Mouse (Mus musculus) fibroblast of lung, adult 2 months (primary cell): ENCODE results near the gene Ggt5.

ENCODE experiments used
- DNase-seq: peaks from one replicate; pipeline ENCODE4 v3.0.0-alpha.2; 2011; ENCODE audit warnings: low read depth

The Ggt5 gene

DNA sequence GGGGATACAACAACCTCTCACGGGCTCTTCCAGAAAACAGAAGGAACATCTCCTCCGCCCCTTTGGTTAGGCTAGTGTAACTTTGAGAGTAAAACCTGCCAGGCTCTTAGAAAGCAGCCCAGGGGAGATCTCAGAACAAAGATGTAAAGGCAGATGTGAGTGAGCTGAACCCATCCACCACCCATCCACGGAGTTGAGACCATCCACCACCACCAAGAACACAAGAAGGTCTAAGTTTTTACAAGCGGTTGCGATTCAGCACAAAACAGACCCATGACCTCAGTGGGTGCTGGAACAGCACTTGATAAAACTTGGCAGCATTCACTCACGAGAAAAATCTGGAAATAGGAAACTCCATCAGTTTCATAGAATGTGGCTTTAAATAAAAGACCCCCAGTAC lies 36.8 kb downstream of the Ggt5 start:
- DNase-seq = no peak

DNA sequence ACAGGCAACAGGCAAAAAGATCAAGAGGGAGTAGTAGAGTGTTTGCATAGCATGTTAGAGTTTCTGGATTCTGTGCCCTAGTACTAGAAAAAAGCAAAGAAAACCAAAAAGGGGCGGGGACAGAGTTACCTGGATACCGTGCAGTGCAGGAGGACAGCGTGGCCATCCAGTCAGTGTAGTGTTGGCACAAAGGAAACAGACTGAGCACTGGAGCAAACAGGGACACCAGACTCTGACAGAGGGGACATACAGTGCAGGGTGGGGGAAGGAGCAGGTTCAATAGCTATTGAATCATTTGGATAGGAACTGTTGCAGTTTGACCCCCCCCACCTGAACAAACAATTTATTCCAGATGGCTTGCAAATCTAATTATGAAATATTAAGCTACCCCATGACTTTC lies 37.9 kb downstream of the Ggt5 start:
- DNase-seq = no peak

DNA sequence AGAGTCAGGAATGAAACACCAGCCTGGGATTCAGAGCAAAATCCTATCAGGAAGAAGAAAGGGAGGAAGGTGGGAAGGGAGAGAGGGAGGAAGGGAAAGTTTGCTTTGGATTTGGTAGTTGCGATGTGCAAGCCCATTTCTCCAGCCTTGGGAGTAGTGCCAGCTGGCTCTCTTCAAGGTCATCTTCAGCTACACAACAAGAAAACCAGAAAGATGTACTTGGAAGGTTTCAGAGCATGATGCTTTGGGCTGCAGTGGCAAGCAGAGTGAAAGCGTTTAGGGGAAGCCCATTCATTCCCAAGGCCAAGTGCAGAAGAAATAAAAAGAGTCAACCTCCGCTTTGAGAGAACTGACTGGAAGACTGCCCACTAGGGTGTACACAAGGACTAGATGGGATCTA lies 38.4 kb downstream of the Ggt5 start:
- no peak for DNase-seq

DNA sequence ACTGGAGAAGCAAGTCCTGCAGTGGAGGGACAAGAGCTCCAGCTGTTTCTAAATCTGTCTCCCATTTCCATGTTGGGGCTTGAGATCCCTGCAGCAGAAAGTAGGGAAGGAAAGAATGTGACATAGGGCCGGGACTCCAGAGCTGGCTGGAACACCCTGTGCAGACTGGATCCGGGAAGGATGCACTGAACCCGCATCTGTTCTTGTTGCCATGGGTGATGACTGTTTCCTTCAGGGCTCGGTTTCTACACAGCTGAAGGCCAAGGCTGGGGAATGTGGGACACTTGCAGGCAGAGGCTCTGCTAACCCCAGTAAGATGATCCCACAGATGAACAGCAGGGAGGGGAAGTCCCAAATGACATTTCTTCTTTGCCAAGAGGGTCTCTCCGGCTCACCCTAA lies 43.5 kb downstream of the Ggt5 start:
- DNase-seq = no peak

DNA sequence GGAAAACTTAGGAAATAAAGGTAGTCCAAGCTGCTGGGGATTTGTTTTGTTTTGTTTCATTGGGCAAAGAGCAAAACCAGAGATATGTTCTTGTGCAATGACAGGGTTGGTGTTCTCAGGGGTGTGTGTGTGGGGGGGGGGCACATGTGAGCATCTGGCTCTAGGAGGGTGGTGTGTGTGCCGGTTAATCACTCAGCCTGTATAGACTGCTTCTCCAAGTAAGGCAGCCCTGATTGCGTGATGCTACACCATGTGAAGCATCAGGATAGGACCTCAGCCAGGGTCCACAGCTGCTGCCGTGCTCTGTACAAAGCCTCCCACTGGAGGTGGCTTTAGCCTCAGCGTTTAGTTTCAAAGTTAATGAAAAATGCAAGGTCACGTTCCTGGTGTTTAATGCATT lies 43.9 kb downstream of the Ggt5 start:
- peak; percentile 43 for DNase-seq

DNA sequence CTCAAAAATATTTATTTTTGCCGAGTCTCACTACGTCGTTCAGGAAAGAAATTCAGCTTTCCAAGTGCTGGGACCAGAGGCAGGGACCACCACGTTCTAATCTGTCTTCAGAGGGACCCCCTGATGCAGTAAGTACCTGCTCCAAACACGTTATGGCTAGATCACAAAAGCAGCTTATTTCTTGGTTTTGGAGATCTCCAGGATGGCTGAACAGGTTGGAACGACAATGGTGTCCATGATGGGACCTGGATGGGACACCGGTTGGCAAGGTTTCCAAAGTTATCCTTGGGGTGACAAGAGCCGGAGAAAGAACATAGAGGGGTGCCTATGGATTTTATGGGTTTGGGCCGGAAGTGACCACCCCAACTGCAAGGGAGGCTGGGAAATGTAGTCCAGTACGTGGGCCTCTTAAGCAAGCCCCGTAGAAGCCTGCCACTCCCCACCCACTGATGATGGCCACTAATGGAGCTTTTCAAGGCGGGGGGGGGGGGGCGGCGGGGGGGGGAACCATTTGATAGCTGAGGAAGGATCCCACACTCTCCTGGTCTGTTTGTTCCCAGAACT lies 44.5 kb downstream of the Ggt5 start:
- DNase-seq = no peak

DNA sequence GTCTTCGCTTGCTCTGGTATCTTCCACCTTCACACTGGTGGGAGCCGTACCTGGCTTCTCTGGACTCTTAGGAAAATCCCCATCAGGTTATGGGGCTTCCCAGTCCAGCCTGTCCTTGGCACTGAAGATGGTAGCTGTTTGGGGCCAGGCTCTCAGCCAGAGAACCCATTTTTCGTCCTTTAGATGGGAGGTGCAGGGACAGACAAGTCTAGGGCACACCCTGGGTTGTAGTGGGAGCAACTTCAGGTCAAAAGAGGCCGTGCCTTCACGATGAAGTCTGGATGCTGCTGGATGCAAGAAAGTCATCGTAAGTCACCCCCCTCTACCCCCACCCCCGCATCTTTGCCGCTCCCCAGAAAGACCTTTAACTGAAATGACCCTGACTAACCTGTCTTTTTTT lies 45.5 kb downstream of the Ggt5 start:
- DNase-seq = no peak

DNA sequence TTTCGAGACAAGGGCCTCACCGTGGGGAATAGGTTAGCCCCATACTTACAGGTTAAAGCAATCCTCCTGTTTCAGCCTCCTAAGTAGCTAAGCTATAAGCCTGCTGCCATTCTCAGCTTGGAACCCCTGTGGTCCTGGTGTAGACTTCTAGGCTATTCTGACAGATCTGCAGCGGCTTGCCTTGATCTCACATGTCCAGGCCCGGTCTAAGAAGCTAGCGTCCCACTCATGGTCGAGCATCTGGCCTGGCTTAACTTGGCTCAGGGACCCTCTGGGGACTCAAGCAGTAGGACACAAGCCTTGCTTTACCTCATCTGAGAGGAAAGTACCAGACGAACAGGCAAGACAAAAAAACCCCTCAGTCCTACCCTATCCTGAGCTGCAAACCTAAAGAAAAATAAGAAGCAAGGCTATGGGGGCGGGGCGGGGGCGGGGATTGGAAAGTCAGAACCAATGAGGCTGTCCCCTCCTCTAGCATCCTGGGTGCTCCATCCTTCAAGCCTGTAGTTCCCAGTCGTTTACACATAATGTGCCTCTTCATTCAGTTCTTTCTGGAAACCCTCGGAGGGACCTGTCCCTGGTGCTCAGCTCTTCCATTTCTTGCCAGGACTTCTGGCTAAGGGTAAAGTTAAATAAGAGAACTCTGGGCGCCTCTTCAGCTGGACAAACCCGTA lies 46.0 kb downstream of the Ggt5 start:
- no peak for DNase-seq

DNA sequence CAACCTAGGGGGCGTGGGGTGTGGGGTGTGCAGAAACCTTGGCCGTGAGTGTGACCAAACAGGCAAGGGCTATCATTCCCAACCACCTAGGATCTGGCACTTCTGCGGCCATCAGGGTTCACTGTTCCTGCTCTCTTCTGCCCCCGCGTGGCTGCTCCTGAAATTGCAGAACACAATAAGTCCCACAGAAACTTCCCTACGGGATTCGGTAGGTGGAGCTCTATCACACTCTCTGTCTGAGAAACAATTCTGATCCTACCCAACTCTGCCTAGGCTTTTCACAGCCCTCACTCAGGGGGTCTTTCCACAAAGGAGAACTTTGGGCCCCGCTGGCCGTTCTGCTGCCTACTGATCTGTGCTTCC lies 46.5 kb downstream of the Ggt5 start:
- DNase-seq = peak; percentile 40

DNA sequence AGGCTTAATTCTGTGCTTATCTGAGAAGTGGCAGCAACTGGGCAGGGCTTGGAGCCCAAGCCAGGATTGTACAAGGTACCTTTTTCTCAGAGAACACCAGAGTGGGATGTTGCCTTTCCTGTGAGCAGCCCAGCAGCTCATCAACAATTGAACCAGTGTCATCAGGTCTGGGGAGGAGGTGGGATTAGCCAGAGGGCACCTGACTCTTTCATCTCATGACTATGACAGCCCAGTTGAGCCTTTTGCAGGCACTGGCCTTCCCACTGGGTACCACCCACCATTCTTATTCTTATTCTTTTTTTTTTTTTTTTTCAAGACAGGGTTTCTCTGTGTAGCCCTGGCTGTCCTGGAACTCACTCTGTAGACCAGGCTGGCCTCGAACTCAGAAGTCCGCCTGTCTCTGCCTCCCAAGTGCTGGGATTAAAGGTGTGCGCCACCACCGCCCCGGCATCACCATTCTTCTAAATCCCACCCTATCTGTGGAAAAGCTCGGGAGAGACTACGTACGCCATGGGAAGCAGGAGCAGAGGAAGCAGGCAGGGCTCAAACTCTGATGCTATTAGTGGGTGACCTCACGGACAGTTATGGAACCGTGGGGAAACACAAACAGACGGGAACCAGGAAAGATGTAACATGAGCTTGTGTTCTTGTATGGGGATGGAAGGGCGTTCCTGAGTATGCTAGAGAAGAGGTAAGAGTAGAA lies 47.1 kb downstream of the Ggt5 start:
- no peak for DNase-seq

DNA sequence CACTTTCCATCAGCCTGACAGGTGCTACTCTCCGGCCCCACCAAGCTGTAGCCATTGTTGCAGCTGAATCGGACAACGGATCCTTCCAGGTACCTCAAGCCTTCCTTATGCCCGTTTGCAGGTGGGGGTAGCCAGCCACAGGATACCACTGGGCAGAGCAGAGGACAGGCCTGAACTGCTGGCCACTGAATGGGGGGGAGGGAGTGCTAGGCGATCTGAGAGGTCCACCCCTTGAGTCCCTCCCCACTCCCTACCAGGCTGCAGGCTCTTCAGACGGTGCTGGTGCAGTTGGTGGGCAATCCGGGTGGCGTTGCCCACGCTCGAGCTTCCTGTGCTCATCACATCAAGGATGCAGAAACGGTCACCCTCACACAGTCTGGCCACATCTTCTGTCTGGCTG lies 48.6 kb downstream of the Ggt5 start:
- DNase-seq = no peak

DNA sequence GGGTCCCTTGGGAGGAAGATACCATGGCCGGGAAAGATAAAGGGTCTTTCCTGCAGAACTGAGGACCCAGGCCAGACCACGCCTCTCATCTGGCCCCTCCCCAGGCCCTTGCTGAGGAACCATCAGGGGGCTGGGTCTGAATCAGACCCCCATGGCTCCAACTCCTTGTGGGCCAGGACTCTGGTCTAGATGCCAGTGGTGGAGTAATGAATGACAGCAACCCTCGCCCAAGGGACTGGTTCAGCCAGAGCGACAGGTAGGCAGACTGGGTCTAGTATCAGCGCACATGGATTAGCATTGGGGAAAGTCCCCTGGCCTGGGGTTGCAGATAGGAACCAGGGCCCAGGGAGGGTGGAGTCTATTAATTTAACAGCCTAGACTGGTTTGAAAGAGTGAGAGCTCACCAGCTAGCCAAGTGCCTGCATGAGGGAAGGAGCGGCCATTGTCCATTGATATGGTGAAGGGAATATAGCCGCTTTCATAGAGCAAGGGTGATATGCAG lies 52.6 kb downstream of the Ggt5 start:
- DNase-seq = no peak

DNA sequence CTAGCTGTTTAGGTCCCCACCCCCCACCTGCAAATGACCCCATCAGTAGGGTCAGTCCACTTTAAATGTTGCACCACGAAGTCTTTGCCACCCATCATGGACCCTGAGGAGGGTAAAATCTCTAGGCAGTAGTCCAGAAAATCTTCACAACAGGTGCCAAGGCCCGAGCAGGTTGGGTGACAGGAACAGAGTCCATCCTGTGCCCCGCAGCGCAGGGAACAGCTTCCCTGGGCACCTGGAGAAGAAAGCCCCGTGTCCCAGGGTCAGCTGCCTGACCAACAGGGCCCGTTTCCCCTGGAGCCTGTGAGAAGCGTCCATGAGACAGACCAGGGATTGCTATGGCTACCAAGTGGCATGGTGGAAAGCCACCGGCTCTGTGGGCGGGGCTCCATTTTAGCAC lies 53.3 kb downstream of the Ggt5 start:
- no peak for DNase-seq

DNA sequence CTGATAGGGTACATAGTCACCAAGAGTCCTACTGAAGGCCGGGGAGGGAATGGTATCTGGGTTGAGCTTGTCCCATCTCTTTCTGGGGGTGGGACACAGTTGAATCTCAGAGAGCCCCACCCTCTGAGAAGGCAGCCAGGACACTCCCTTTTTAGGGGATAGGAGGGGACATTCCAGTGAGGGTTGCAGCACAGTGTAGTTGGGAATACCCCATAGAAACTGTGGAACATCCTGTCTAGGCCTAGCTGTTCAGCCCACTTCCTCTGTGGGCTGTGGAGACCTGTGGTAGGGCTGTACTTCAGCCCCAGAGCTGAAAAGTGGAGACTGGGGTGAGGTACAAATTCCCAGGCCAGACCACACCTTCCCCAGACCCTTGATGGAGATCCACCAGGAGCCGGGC lies 53.8 kb downstream of the Ggt5 start:
- no peak for DNase-seq

DNA sequence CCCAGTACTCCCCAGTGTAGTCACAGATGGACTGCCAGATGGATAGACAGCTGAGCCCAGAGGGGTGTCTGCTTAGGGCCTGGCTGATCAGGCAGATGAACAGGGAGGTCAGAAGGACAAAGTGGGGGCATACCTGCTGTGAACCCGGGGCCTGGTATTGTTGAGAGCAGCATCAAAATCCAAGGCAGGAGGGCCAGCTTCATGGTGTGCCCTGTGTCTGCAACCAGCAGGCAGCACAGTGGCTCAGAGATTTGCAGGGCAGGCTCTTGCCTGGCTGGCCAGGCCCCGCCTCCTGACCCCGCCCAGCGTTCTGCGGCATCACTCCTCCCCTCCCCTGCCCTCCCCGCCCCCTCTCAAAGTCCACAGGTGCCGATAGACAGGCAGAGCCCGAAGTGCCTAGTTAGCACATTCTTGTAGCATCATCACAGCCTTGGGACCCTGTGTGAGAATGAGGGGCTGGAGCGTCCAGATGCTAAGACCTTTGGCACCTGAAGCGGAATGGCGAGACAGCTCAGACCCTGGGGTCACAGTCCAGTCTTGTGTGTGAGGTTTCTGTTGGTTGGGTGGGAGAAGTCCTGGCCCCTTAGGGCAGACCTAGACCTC lies 54.7 kb downstream of the Ggt5 start, which contains the start of gene Susd2:
Susd2 (minus strand) TSS at position 268 of the 603 bp plus-strand sequence.
- no peak for DNase-seq

DNA sequence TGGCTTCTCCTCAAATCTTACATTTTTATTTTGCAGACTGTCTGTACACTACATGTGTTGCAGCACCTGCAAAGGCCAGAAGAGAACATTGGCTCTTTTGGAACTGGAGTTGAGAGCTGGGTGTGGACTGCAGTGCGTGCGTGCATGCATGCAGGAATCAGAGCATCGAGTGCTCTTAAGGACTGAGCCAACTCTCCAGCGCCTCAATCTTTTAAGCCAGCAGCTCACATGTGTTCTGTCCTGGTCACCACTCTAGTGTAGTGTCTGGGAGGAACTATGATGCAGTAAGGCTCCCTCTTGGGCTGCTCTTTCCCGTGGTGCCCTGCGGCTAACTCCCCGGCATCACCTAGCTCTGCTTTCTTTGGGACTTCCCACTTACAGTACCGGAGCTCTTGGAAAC lies 56.5 kb downstream of the Ggt5 start:
- DNase-seq = no peak

DNA sequence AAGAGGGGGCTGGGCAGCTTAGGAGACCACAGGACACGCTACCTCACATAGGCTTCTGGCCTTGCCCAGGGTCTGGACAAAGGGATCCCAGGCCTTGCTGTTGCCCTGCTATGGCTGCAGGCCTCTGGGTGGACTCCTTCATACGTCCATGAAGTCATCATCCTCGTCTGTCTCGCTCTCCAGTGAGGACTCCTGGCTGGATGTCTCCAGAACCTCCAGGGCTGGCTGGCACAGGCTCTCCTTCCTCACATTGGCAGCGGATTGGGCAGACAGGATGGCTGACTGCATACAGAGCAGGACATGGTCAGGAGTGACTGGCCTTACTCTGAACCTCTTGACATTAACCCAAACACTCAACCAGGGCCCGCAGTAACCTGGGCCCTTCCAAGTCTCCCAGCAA lies 57.3 kb downstream of the Ggt5 start:
- no peak for DNase-seq

DNA sequence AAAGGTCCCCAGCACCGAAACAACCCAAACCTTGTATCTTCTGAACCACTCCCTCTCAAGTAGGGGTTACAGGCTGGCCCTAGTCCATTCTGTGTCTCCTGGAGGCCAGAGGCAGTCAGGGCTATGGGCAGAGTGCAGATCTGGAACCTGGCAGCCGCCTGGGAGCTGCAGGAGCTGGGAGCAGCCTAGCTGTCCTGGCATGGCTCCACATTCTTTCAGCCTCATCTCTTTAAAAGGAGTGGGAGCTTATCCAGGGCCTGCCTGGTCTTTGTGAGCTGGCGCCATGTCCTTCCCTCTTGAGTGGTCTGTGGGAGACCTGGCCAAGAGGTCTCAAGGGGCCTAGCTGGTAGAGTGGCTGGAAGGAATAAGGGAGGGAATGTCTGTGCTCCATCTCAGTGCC lies 58.2 kb downstream of the Ggt5 start:
- peak; percentile 19 for DNase-seq

DNA sequence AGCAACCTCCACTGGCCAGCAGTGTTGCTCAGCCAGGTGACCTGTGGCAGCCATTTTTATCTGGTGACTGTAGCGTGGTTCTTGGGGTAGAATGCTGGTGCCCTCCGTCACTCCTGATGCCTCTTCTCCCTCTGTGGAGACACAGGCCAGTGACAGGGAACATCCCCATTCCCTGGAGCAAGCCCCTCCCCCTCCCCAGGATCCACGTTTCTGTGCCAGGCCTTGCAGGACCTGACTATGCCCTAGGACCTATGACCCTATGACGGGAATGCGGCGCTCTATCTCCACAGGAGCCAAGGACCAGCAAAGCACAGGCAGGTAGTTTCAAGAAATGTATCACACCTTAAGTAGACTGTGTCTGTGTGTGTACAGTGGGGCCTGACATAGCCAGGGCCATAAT lies 59.0 kb downstream of the Ggt5 start:
- DNase-seq = no peak

DNA sequence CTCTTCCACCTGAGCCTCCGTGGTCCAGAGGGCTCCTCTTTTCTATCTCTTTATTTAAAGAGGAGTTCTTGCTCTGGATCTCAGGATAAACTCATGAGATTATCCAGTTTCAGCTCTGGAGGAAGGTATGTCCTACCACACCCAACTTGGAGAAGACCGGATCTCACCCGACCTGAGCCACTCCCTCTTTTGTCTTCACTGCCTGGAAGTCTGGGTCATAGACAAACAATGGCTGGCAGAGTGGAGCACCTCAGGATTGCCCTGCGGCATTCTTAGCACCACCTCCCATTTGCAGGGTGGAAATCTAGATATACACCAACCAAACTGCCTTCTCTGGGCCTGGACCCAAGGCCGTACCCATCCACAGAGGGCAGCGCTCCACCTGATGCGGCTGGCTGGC lies 59.9 kb downstream of the Ggt5 start:
- no peak for DNase-seq

DNA sequence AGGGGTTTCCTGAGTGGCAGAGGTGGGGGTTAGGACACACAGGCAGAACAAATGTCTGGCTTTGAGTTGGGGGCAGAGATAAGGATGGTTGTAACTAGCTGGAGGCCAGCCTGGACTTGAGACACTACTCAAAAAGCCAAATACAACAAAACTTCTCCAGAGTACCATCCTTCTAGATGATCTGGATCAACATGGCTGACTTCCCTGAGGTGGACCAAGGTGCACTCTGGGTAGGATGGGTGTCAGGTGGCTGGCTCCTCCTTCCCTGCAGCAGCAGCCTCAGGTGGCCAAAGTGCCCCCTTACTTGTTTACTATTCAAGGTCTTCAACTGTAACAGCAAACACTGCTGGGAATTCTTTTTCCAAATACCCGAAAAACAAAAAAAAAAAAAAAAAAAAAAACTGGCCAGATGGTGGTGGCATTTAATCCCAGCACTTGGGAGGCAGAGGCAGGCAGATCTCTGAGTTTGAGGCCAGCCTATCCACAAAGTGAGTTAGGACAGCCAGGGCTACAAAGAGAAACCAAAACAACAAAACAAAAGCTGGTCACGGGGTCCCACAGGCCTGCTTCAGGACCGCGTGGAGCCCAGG lies 60.4 kb downstream of the Ggt5 start:
- DNase-seq = no peak

DNA sequence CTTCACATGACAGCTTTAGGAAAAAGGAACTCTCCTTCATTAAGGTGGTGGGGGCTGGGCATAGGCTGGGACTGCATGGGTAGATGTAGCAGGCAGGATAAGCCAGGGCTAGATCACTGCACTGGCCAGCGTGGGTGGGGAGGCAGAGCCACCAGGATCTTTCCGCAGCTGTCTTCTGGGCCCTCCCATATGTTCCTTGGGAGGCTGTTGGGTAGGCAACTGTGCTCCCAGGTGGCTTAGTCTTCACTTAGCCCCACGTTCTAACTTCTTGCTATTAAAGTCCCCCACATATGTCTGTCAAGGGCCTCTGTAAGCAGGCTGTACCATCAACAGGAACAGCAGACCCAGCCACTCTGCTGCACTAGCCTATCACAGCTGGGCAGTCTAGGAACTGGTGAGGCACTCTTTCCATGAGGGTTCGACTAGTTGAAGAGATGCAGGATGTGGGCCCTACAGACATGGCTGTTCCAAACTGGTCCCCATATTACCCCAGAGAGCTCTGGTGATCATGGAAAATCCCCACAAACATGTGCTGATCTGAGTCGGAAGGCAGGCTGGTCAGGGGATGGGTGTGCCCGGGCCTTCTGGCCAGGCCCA lies 61.3 kb downstream of the Ggt5 start:
- no peak for DNase-seq
